Mouse (Mus musculus) midbrain, embryonic 16.5 days (tissue): Measurements from ENCODE around the gene Rnh1. TPM values are rescaled to one million over a fixed set of nuclear protein-coding genes. Genes with fewer than 3 reads are reported as not detected.

Experiments
- ATAC-seq: fragments of 200-750 bp; cut with Nextera tagmentation; 2 replicates; pipeline ENCODE4 v1.8.0; 2017; ENCODE audit warnings: moderate TSS enrichment
- H3K27ac ChIP-seq: fragments of 300-500 bp; sonication (generic); 2 replicates; pipeline ENCODE4 v1.5.1; 2014; ENCODE audit warnings: mild to moderate bottlenecking, low read length, mixed read lengths
- H3K27me3 ChIP-seq: fragments of 300-500 bp; sonication (generic); 2 replicates; pipeline ENCODE4 v1.6.1; 2014; ENCODE audit warnings: low read depth, low read length, mixed read lengths; ENCODE audit not compliant: control insufficient read depth, insufficient read depth
- H3K36me3 ChIP-seq: fragments of 300-500 bp; sonication (generic); 2 replicates; pipeline ENCODE4 v1.6.1; 2014; ENCODE audit warnings: mild to moderate bottlenecking, low read length, moderate library complexity, mixed read lengths; ENCODE audit not compliant: control insufficient read depth, insufficient read depth
- H3K4me1 ChIP-seq: fragments of 300-500 bp; sonication (generic); 2 replicates; pipeline ENCODE4 v1.6.1; 2014; ENCODE audit warnings: mild to moderate bottlenecking, low read length, mixed read lengths; ENCODE audit not compliant: control insufficient read depth, insufficient read depth
- H3K4me2 ChIP-seq: fragments of 300-500 bp; sonication (generic); 2 replicates; pipeline ENCODE4 v1.6.1; 2014; ENCODE audit warnings: mild to moderate bottlenecking, low read length, mixed read lengths
- H3K4me3 ChIP-seq: fragments of 300-500 bp; sonication (generic); 2 replicates; pipeline ENCODE4 v1.5.1; 2014; ENCODE audit warnings: low read depth, mild to moderate bottlenecking, low read length, moderate library complexity, mixed read lengths
- H3K9ac ChIP-seq: fragments of 300-500 bp; sonication (generic); 2 replicates; pipeline ENCODE4 v1.6.1; 2014; ENCODE audit warnings: low read depth, low read length, mixed read lengths
- H3K9me3 ChIP-seq: fragments of 300-500 bp; sonication (generic); replicated peaks from 2 replicates; pipeline ENCODE4 v1.6.1; 2014; ENCODE audit warnings: mild to moderate bottlenecking, low read length, mixed read lengths; ENCODE audit not compliant: control insufficient read depth, poor library complexity, severe bottlenecking
- WGBS: fragments of 180-500 bp; shearing (Covaris S2); extraction: QIAGEN DNeasy Blood & Tissue Kit; methylation state at CpG from one replicate; pipeline ENCODE4 v1.1.7; 2014; 5-methylcytosine and 5-hydroxymethylcytosine counted together
- polyA plus RNA-seq: library from polyadenylated mRNA; unstranded; fragments of >200 nt; fragmentation: Nextera tagmentation; extraction: Ambion mirVana; gene quantifications from 2 replicates; pipeline ENCODE4 v1.2.1, GENCODE M21; 2015

Rnh1 gene
- polyA plus RNA-seq, 1 experiment from 2014 or later: 37.8 TPM

DNA sequence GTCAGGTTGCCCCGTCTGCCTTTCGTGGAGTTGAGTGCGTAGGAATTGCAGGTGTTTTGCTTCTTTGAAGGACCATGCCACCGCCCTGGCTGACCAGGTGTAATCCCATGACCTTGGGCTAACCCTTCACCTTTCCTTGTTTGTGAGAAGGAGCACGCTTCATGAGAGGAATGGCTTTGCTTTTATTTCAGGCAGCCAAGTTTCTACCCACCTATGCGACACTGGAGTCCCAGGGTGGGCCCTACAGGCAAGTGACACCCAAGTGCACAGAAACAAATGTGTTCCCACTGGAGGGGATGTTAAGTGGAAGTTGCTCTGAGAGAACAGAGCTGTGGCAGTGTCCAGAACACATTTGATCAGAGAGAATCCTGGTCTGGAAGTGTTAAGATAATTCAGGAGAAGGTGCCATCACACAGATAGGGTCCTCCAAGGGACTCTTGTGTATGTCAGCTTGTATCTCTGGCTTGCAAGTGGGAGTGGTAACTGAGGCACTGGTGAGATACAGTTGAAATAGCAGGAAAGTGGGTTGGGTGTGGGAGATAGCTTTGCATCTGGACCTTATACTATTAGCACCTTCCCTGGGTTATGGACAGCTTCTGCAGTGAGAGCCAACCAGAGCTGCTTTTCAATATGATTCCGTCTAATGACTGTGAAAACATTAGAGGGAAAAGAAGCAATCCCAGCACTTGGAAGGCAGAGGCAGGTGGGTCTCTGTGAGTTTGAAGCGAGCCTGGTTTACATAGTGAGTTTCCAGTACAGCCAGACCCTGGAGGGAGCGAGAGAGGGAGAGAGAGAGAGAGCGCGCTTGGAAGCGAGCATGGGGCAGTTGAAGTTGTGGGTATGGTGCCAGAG is 40.5 kb downstream of the Rnh1 start:
- peak overlapping the region; percentile 92 for H3K4me2 ChIP-seq
- no peaks in the 10 kb centered on the region for H3K27me3 ChIP-seq
- peaks cover 16% of the 10 kb centered on the region; the same call in 1 of the 2 replicates for H3K36me3 ChIP-seq
- peak overlapping the region; percentile 84 for H3K4me3 ChIP-seq
- no peaks in the 10 kb centered on the region for H3K9me3 ChIP-seq
- WGBS: 62% methylated on average over 12 of the region's 12 CpGs
- peaks cover 10% of the 10 kb centered on the region for H3K4me1 ChIP-seq
- no peak overlapping the region for H3K27ac ChIP-seq
- peak overlapping the region; percentile 95 for H3K9ac ChIP-seq
- ATAC-seq: no peak

DNA sequence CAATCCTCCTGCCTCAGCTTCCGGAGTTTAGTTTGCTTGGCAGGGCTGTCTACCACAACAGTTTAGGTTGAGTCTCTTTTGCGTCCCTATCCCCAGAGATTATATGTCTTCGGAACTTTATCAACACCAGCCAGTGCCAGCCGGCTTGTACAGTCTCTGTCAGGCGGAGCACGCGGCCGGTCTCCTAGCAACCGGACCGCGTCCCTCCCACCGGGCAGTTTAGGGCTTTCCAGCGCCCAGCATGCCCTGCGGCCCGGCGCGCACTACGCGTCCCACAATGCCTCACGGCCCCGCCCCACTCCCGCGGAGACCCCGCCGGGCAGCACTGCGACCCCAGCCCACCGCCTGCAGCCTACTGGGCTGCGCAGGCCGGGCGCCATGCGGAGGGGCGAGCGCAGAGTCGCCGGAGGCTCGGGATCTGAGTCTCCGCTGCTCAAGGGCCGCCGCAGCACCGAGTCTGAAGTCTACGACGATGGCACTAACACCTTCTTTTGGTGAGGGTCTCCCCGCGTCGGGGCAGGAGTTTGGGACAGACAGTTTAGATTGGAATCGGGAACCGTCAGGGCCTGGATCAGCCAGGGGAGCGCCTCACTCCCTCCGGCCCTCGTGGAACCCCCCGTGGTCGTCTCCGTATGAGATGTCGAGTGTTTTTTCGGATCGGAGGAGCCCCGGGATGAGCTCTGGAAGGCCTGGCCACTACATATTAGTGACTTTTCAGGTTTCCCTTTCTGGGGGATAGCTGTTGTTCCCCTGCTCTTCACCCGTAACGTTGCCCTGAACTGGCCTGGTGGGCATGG is 41.4 kb downstream of the Rnh1 start:
- H3K4me2 ChIP-seq: peak overlapping the region; percentile 92
- peak overlapping the region; percentile 84 for H3K4me3 ChIP-seq
- H3K27me3 ChIP-seq: no peaks in the 10 kb centered on the region
- ATAC-seq: peak; percentile 99
- WGBS: under 1% methylated on average over 59 of the region's 59 CpGs
- H3K27ac ChIP-seq: peak overlapping the region; percentile 63
- no peaks in the 10 kb centered on the region for H3K9me3 ChIP-seq
- peaks cover 10% of the 10 kb centered on the region; the same call in 1 of the 2 replicates for H3K36me3 ChIP-seq
- peaks cover 10% of the 10 kb centered on the region for H3K4me1 ChIP-seq
- peak overlapping the region; percentile 95 for H3K9ac ChIP-seq

DNA sequence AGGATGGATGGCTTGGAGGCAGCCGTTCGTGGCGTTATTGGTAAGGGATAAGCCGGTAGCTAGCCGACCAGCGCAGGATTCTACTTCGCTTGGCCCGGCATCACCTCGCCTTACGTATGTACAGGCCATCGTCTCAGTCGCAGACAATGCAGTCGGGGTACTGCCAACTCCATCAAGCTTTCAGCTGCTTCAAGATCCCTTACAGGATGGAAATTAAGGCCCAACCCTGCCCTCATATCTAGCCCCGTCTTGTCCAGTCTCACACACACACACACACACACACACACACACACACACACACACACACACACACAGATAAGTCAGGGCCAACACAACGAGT is 49.2 kb downstream of the Rnh1 start:
- no peaks in the 10 kb centered on the region for H3K4me1 ChIP-seq
- 2% methylated on average over 15 of the region's 15 CpGs for WGBS
- ATAC-seq: no peak

DNA sequence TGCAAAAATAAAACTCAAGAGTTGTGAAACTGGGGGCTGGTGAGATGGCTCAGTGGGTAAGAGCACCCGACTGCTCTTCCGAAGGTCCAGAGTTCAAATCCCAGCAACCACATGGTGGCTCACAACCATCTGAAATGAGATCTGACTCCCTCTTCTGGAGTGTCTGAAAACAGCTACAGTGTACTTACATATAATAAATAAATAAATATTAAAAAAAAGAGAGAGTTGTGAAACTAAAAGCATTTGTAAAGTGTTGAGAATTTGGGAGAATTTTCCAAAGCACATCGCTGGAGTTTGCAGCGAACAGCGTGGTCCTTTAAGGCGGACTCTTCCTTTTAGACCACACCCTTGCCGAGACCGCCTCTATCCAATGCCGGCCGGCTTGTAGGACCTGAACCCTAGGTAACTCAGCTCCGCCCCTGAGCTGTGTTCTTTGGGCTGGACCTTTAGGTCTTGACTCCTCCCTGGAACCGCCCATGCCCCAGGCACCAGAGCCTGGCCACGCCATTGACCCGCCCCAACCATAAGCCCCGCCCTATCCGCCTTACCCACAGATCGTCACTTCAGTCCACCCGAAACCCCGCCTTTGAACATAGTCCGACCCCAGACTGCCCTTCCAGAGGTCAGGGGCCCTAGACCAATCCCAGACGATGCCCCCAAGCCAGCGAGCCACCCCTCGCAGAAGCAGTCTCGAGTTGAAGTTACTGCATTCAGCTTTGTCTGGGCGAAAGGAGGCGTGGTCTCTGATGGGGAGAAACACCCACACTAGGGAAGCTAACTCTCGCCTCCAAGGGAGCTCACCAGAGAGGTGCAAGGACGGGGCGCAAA is 49.8 kb downstream of the Rnh1 start:
- peak overlapping the region; percentile 63 for H3K4me3 ChIP-seq
- peak overlapping the region; percentile 80 for H3K27ac ChIP-seq
- no peaks in the 10 kb centered on the region for H3K27me3 ChIP-seq
- no peaks in the 10 kb centered on the region for H3K36me3 ChIP-seq
- H3K9me3 ChIP-seq: no peaks in the 10 kb centered on the region
- peak overlapping the region; percentile 73 for H3K9ac ChIP-seq
- ATAC-seq: peak; percentile 95
- 2% methylated on average over 29 of the region's 29 CpGs for WGBS
- H3K4me2 ChIP-seq: peak overlapping the region; percentile 59
- no peaks in the 10 kb centered on the region for H3K4me1 ChIP-seq

More for the DNA sequence above, 49.2 kb downstream of the Rnh1 start:
- Histone ChIP-seq H3K4me3 (peak overlapping the region; percentile 63), H3K36me3 (no peaks in the 10 kb centered on the region), H3K27ac (peak overlapping the region; percentile 80), H3K27me3 (no peaks in the 10 kb centered on the region), H3K9ac (peak overlapping the region; percentile 73), H3K9me3 (no peaks in the 10 kb centered on the region), H3K4me2 (peak overlapping the region; percentile 59)

DNA sequence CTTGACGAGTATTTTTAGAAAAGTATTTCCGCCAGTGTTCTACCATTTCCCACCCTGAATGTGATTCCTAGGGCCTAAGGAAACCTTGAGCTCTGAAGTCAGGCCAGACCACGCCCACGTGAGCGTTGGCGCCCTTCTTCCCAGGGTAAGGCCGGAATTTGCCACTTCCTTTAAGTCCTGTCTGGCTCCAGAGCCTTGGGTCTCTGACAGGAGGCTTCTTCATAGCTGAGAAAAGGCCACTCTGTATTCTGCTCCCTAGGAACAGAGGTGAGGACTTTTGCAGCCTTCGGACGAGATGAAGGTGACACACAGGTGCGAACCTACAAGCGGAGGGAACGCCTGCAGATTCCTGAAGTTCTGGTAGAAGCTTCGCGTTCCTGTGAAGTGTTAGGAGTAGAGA is 50.4 kb downstream of the Rnh1 start, which contains the start of gene Ptdss2:
TSS of gene Ptdss2 (plus strand) at position 138 of the 400 bp plus-strand sequence.
- no peak for ATAC-seq
- Histone ChIP-seq H3K9me3 (no peaks in the 10 kb centered on the region), H3K27ac (peak within 1 kb of the TSS; percentile 80), H3K36me3 (no peaks in the 10 kb centered on the region), H3K4me1 (no peaks in the 10 kb centered on the region), H3K9ac (peak within 1 kb of the TSS; percentile 73), H3K4me2 (peak within 1 kb of the TSS; percentile 59), H3K27me3 (no peaks in the 10 kb centered on the region), H3K4me3 (peak within 1 kb of the TSS; percentile 63)
- 52% methylated on average over 14 of the region's 14 CpGs for WGBS

DNA sequence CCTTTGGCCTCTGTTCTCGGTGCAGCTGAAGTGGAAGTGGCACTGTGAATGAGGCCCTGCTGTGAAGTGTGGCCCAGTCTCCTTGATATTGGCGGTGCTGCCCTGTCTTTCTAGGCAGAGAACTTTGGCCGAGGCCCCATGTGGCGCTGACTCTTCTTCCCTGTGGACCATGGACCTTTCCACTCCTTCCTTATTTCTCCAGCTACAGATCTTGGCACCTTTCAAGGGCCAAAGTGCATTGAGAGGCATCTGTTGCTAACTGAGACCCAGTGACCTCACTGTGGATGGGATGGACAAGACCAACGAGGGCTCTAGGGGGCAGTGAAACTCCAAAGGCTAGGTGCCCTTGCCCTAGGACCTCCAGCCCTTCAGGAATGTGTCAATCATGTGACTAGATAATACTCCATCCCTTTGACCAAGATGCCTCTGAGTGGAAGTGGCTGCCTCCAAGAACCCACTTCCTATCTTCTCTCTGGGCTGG is 51.6 kb downstream of the Rnh1 start:
- no peak overlapping the region for H3K4me2 ChIP-seq
- WGBS: 82% methylated on average over 5 of the region's 5 CpGs
- H3K9ac ChIP-seq: no peak overlapping the region
- no peak overlapping the region for H3K4me3 ChIP-seq
- ATAC-seq: no peak
- H3K4me1 ChIP-seq: no peaks in the 10 kb centered on the region
- no peaks in the 10 kb centered on the region for H3K9me3 ChIP-seq
- no peaks in the 10 kb centered on the region for H3K27me3 ChIP-seq
- H3K36me3 ChIP-seq: no peaks in the 10 kb centered on the region
- no peak overlapping the region for H3K27ac ChIP-seq

DNA sequence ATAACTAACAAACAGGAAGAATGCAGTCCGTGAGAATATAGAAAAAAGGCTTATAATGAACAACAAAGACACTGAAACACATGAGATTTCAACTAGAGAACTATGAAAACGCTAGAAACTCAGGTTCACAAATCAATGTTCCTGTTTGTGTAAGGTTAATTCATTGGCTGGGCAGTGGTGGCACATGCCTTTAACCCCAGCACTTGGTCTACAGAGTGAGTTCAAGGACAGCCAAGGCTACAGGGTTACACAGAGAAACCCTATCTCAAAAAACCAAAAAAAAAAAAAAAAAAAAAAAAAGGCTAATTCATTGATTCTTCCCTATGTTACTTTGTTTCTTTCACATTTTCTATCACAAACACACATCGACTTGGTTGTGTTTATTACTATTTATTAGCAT is 52.1 kb downstream of the Rnh1 start:
- no peaks in the 10 kb centered on the region for H3K4me1 ChIP-seq
- no peaks in the 10 kb centered on the region for H3K9me3 ChIP-seq
- no peaks in the 10 kb centered on the region for H3K36me3 ChIP-seq
- H3K27me3 ChIP-seq: no peaks in the 10 kb centered on the region
- no peak overlapping the region for H3K9ac ChIP-seq
- no peak overlapping the region for H3K4me3 ChIP-seq
- H3K4me2 ChIP-seq: no peak overlapping the region
- no peak overlapping the region for H3K27ac ChIP-seq
- no peak for ATAC-seq
- WGBS: 84% methylated on average over 3 of the region's 3 CpGs

DNA sequence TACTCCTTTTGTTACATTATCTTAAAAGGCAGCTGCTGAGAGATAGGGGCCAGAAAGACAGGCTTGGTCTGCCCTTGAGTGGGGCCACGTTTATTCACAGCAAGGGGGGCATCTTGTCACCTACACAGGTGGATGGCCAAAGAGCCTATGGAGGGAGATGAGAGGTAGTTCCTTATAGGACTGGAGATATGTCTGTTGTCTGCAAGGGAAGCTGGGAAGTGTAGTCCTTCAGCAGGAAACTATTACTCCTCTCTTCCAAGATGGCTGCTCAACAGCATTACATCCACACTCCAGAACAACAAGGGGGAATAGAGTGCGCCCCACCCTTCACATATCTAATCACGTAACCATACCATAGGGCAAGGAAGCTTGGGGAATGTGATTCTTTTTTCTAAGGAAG is 53.2 kb downstream of the Rnh1 start:
- no peak overlapping the region for H3K4me3 ChIP-seq

More for the DNA sequence above, 53.2 kb downstream of the Rnh1 start:
- WGBS: 75% methylated on average over 3 of the region's 3 CpGs
- H3K9ac ChIP-seq: no peak overlapping the region
- H3K36me3 ChIP-seq: no peaks in the 10 kb centered on the region
- ATAC-seq: no peak
- no peaks in the 10 kb centered on the region for H3K27me3 ChIP-seq
- H3K4me1 ChIP-seq: no peaks in the 10 kb centered on the region
- H3K9me3 ChIP-seq: no peaks in the 10 kb centered on the region
- no peak overlapping the region for H3K27ac ChIP-seq
- no peak overlapping the region for H3K4me2 ChIP-seq
